Mouse (Mus musculus) lung, adult 2 months (tissue): ENCODE results near the gene Krt72.

Experiments used
- CTCF ChIP-seq: fragments of 200-500 bp; IDR thresholded peaks from 2 replicates; pipeline ENCODE4 v1.5.1; 2011; ENCODE audit warnings: mild to moderate bottlenecking, low read length, control low read depth; ENCODE audit not compliant: insufficient read depth
- POLR2A ChIP-seq: fragments of 200-500 bp; IDR thresholded peaks from 2 replicates; pipeline ENCODE4 v1.6.1; 2011; ENCODE audit warnings: low read depth, mild to moderate bottlenecking, control low read depth, low read length, borderline replicate concordance; ENCODE audit errors: extremely low read depth

DNA sequence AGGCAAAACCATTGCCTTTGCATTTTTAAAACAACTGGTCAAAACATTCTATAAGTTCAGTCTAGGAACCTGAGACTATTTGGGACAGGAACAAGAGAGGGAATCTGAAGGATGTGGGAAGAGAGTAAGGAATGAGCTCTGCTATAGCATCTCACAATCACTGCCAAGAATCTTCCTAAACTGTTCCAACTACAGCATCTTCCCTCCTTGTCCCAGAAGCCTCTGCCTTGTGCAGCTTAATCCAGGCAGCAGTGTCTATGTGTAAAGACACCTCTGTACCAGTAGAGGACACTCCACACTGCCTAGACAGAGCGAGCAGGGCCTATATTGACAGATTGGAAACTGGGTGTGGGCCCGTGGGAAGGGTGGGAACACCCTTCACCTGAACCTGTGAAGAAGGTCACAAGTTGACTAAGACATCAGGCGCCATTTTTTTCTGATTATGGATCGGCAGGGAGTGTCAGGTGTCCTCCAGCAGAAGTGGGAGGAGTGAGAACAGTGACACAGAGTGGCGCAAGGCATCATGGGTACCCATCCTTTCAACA lies 48.6 kb upstream of the Krt72 start:
- TF ChIP-seq CTCF, result no peak
- no peak for TF ChIP-seq POLR2A
